8 mouse cellular contexts compared by ENCODE assay signal in genomic region chr11:105178516-105178915, GRCm38 (mm10). TPM values are rescaled to one million over a fixed set of nuclear protein-coding genes. Genes with fewer than 3 reads are reported as not detected.
DNase-seq lines count a peak whose midpoint lies in the region; ATAC-seq lines count a peak whose summit lies in the region.

Tlk2 (plus strand) TSS chr11:105178807.

- H3K27ac ChIP-seq in neural tube, embryonic 11.5 days (ENCODE audit: low read depth, low read length), result no peak within 1 kb of the TSS
- H3K27ac ChIP-seq in heart, embryonic 16.5 days (ENCODE audit: low read length), result peak within 1 kb of the TSS; percentile 97
- H3K27ac ChIP-seq in midbrain, embryonic 16.5 days (ENCODE audit: low read length), result no peak within 1 kb of the TSS

- no peaks in the 10 kb centered on the region for H3K27me3 ChIP-seq in neural tube, embryonic 11.5 days (ENCODE audit: control insufficient read depth, insufficient read depth, low read length)
- no peaks in the 10 kb centered on the region for H3K27me3 ChIP-seq in heart, embryonic 16.5 days (ENCODE audit: control insufficient read depth, insufficient read depth, low read length)
- H3K27me3 ChIP-seq in midbrain, embryonic 16.5 days (ENCODE audit: control insufficient read depth, insufficient read depth, low read depth, low read length), result no peaks in the 10 kb centered on the region

- H3K9me3 ChIP-seq in neural tube, embryonic 11.5 days (ENCODE audit: control insufficient read depth, low read length), result no peaks in the 10 kb centered on the region
- no peaks in the 10 kb centered on the region for H3K9me3 ChIP-seq in heart, embryonic 16.5 days (replicated peaks; ENCODE audit: control insufficient read depth, low read length)
- no peaks in the 10 kb centered on the region for H3K9me3 ChIP-seq in midbrain, embryonic 16.5 days (replicated peaks; ENCODE audit: control insufficient read depth, low read length, poor library complexity, severe bottlenecking)

- no peak for DNase-seq in neural tube, embryonic 11.5 days (ENCODE audit: low spot score)
- DNase-seq in neural tube, embryonic 10.5 days (ENCODE audit: extremely low spot score, low spot score), result no peak
- no peak for DNase-seq in left cerebral cortex, adult 8-10 months (ENCODE audit: low spot score in 2 of 2)
- no peak for DNase-seq in spleen, postnatal 10 days (ENCODE audit: low spot score in 2 of 2)
- DNase-seq in embryo, embryonic 10 days (ENCODE audit: low spot score), result no peak

- H3K4me2 ChIP-seq in neural tube, embryonic 11.5 days (ENCODE audit: low read depth), result peak within 1 kb of the TSS; percentile 85
- peak within 1 kb of the TSS; percentile 95 for H3K4me2 ChIP-seq in heart, embryonic 16.5 days (ENCODE audit: low read depth, low read length)
- H3K4me2 ChIP-seq in midbrain, embryonic 16.5 days (ENCODE audit: low read length), result peak within 1 kb of the TSS; percentile 85

- no peak within 1 kb of the TSS for H3K9ac ChIP-seq in neural tube, embryonic 11.5 days (ENCODE audit: low read length)
- peak within 1 kb of the TSS; percentile 98; the same call in 1 of the 2 replicates for H3K9ac ChIP-seq in heart, embryonic 16.5 days (ENCODE audit: low read length)
- no peak within 1 kb of the TSS for H3K9ac ChIP-seq in midbrain, embryonic 16.5 days (ENCODE audit: low read depth, low read length)

- no peak within 1 kb of the TSS for H3K4me3 ChIP-seq in neural tube, embryonic 11.5 days (ENCODE audit: low read depth, low read length)
- peak within 1 kb of the TSS; percentile 62 for H3K4me3 ChIP-seq in heart, embryonic 16.5 days (ENCODE audit: low read length)
- H3K4me3 ChIP-seq in midbrain, embryonic 16.5 days (ENCODE audit: low read depth, low read length), result no peak within 1 kb of the TSS

- 43% methylated on average over 2 of the region's 2 CpGs for WGBS in neural tube, embryonic 11.5 days
- WGBS in heart, embryonic 16.5 days, result 46% methylated on average over 2 of the region's 2 CpGs
- WGBS in midbrain, embryonic 16.5 days, result 47% methylated on average over 2 of the region's 2 CpGs

- no peak for ATAC-seq in neural tube, embryonic 11.5 days (ENCODE audit: insufficient read depth, low FRiP score, low TSS enrichment)
- ATAC-seq in erythroblast, adult 5-6 weeks (replicated peaks; ENCODE audit: low FRiP score, poor library complexity, severe bottlenecking), result no peak
- ATAC-seq in heart, embryonic 16.5 days (replicated peaks; ENCODE audit: extremely low read depth, insufficient read depth, low FRiP score), result no peak
- no peak for ATAC-seq in midbrain, embryonic 16.5 days

- H3K36me3 ChIP-seq in neural tube, embryonic 11.5 days (ENCODE audit: control insufficient read depth, insufficient read depth, low read length), result no peaks in the 10 kb centered on the region
- H3K36me3 ChIP-seq in heart, embryonic 16.5 days (ENCODE audit: control insufficient read depth, insufficient read depth), result no peaks in the 10 kb centered on the region
- H3K36me3 ChIP-seq in midbrain, embryonic 16.5 days (ENCODE audit: control insufficient read depth, insufficient read depth, low read length), result 0 out of 2 replicates have a peak, but pooled peaks cover 8% of the 10 kb centered on the region

- peaks cover 15% of the 10 kb centered on the region for H3K4me1 ChIP-seq in neural tube, embryonic 11.5 days (ENCODE audit: control insufficient read depth, insufficient read depth, low read length)
- H3K4me1 ChIP-seq in heart, embryonic 16.5 days (ENCODE audit: control insufficient read depth, insufficient read depth, low read length), result peaks cover 20% of the 10 kb centered on the region
- H3K4me1 ChIP-seq in midbrain, embryonic 16.5 days (ENCODE audit: control insufficient read depth, insufficient read depth, low read length), result peaks cover 28% of the 10 kb centered on the region

RNA-seq across cellular contexts. Expression of gene Tlk2, which starts in this region (rescaled TPM):
- polyA plus RNA-seq in neural tube, embryonic 11.5 days (2014; fragmentation: Nextera tagmentation; extraction: Ambion mirVana), result 25.9 and 27.8 TPM in 2 replicates
- 27.2 and 36.3 TPM in 2 replicates for total RNA-seq in erythroblast, adult 5-6 weeks (2015; ENCODE audit: low replicate concordance)
- 67.6 and 70.0 TPM in 2 replicates for total RNA-seq in erythroblast, adult 5-6 weeks (2017; ENCODE audit: low replicate concordance)
- polyA plus RNA-seq in heart, embryonic 16.5 days (2015; fragmentation: Nextera tagmentation; extraction: Ambion mirVana), result 12.9 and 15.3 TPM in 2 replicates
- 10 to 100 TPM; 50.9 to 60.5 (median 59.1) TPM for total RNA-seq in left cerebral cortex, adult 8-10 months (2022)
- polyA plus RNA-seq in midbrain, embryonic 16.5 days (2015; fragmentation: Nextera tagmentation; extraction: Ambion mirVana), result 18.7 and 19.7 TPM in 2 replicates
